Mouse (Mus musculus) lung, adult 2 months (tissue): ENCODE results near the gene Robo2.

ENCODE experiments used
- CTCF ChIP-seq: fragments of 200-500 bp; IDR thresholded peaks from 2 replicates; pipeline ENCODE4 v1.5.1; 2011; ENCODE audit warnings: mild to moderate bottlenecking, low read length, control low read depth; ENCODE audit not compliant: insufficient read depth
- POLR2A ChIP-seq: fragments of 200-500 bp; IDR thresholded peaks from 2 replicates; pipeline ENCODE4 v1.6.1; 2011; ENCODE audit warnings: low read depth, mild to moderate bottlenecking, control low read depth, low read length, borderline replicate concordance; ENCODE audit errors: extremely low read depth

- TF ChIP-seq CTCF (no peak), POLR2A (no peak)
Measured at GRCm38 (mm10) chr16:73855821-73856220, 555.8 kb downstream of the Robo2 start.
